Mouse (Mus musculus): Measurements from ENCODE around the gene Atic. TPM values are rescaled to one million over a fixed set of nuclear protein-coding genes. Genes with fewer than 3 reads are reported as not detected.

Atic gene
- total RNA-seq (2015; ENCODE audit: low replicate concordance), result 11.7 and 16.6 TPM in 2 replicates
- 8.2 and 11.3 TPM in 2 replicates for total RNA-seq (2017; ENCODE audit: low replicate concordance)

- peak; percentile 98 for ATAC-seq (replicated peaks; ENCODE audit: low FRiP score, poor library complexity, severe bottlenecking)
Measured at GRCm38 (mm10) chr1:71556688-71557612, at the start of gene Atic. Gene Atic, plus strand, starts transcription at chr1:71557150.

DNA sequence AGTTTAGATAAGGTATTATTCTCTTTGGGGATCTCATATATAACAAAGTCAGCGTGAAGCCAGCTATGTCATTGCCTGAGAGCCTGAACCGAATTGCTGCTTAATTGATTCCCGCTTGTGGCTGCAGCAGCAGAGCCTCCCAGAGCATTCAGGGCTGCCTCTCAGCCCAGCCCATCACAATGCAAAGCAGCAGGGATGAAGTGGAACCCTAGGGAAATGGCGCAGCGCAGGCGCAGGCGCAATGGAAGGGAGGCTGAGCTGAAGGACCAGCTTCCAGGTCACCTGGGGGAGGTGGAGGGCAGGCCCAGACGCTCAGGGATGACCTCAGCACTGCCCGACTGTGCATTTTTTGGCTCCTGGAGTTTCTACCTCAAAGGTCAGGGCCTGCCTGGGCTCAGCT lies 49.7 kb upstream of the Atic start:
- ATAC-seq (replicated peaks; ENCODE audit: low FRiP score, poor library complexity, severe bottlenecking), result no peak

- ATAC-seq (replicated peaks; ENCODE audit: low FRiP score, poor library complexity, severe bottlenecking), result no peak
Measured at GRCm38 (mm10) chr1:71515041-71515440, 41.9 kb upstream of the Atic start.

GRCm38 (mm10) chr1:71528808-71529648 lies 27.9 kb upstream of the Atic start:
- no peak for ATAC-seq (replicated peaks; ENCODE audit: low FRiP score, poor library complexity, severe bottlenecking)

GRCm38 (mm10) chr1:71530779-71531178 lies 26.2 kb upstream of the Atic start:
- no peak for ATAC-seq (replicated peaks; ENCODE audit: low FRiP score, poor library complexity, severe bottlenecking)

DNA sequence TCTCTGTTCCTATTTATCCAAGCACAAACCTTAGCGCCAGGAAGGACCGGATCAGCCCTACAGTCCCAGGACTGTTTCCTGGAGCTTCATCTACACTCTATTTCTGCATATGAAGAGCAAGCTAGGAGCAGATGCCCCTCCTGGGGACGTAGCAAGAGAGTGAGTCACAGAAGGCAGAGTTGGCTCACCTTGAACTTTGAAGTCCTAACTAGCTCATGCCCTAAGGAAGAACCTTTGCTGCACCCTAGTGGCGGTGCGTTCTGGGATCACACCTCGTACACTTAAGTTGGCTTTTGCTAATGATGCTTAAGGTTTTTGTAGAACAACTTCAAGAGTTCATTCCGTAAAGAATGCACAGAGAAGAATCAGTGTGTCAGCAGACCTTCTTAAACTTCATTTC lies 25.3 kb upstream of the Atic start:
- no peak for ATAC-seq (replicated peaks; ENCODE audit: low FRiP score, poor library complexity, severe bottlenecking)

DNA sequence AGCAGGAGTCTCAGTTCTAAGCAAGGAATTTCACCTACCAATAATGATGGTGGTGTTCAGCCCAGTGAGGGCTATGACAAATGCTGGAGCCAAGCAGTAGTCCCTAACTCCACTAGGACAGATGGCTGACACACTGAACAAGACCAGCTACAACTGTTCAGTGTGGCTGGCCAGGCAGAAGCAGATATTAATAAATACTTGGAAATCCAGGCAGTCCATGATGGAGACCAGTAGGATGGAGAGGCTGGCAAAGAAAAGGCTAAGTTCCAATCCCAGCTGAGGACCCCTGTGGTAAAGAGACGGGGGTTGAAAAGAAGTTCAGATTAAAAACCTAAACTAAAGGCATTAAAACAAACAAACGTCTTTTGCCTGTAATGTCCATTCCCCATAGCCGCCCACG lies 17.3 kb upstream of the Atic start:
- ATAC-seq (replicated peaks; ENCODE audit: low FRiP score, poor library complexity, severe bottlenecking), result no peak

DNA sequence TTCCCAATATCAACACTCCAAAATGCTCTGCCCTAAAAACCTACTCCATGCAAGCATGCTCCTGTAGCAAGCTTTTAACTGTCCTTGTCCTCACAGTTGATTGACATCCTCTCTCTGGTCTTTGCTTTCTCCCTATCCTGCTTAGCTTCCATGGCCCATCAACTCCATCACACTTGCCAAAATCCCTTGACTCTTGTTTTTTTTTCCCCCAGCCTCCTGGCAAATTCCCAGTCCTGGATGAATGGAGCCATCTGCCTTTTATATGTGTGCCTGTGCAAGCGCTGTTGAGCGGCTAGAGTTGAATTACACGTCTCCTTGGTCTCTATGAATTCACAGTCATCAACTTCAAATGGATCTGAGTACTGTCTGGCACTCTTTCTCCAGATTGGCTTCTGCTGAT lies 16.5 kb upstream of the Atic start:
- no peak for ATAC-seq (replicated peaks; ENCODE audit: low FRiP score, poor library complexity, severe bottlenecking)

GRCm38 (mm10) chr1:71550626-71551195 lies 6.2 kb upstream of the Atic start:
- ATAC-seq (replicated peaks; ENCODE audit: low FRiP score, poor library complexity, severe bottlenecking), result no peak

GRCm38 (mm10) chr1:71560626-71561025 lies 3.7 kb downstream of the Atic start:
- no peak for ATAC-seq (replicated peaks; ENCODE audit: low FRiP score, poor library complexity, severe bottlenecking)

GRCm38 (mm10) chr1:71564291-71564690 lies 7.3 kb downstream of the Atic start:
- ATAC-seq (replicated peaks; ENCODE audit: low FRiP score, poor library complexity, severe bottlenecking), result no peak

DNA sequence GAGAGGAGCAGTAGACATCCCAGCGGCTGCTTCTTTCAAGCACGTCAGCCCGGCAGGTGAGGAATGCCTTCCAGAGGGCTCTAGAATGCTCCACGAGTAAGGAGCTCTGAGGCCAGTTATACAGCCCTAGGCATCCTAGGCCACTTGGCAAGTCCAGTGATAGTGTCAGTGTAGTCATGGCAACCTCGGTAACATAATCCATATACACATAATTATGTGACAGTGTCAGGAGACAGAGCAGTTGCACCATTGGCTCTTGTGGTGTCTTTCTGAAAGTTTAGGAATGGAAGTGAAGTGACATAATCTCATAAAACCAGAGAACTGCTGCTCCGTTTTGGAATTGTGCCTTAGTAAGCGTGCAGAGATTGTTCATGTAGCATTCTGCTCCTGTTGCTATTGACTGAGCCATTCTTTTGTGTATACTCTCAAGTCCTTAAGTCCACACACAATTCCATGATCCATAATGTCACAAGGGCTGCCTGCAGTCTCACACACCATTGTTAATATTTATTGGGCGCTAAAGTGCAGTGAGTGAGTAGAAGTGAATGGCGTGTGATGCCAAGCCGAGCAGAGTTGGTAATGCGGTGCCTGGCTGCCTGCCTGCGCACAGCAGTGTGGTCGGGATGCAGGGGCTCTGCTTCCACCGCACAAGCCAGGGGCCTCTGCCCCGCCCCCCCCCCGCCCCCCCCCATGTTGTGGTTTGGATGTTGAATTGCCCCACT lies 11.1 kb downstream of the Atic start:
- no peak for ATAC-seq (replicated peaks; ENCODE audit: low FRiP score, poor library complexity, severe bottlenecking)

- no peak for ATAC-seq (replicated peaks; ENCODE audit: low FRiP score, poor library complexity, severe bottlenecking)
Measured at GRCm38 (mm10) chr1:71570116-71570515, 13.2 kb downstream of the Atic start.

DNA sequence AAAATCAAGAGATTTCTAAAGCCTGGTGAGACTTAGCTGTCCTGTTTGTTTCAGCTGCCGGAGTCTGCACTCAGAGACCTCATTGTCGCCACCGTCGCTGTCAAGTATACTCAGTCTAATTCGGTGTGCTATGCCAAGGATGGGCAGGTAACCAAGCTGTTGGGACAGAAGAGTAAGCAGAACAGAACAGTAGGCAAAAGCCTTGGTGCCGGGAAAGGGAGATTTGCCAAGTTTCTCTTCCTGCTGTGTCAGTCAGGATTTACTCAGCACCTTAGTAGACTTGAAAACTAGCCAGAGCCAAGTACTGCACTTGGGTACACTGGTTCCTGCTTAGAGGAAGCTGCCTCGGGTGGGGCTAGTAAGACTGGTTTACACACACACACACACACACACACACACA lies 19.0 kb downstream of the Atic start:
- ATAC-seq (replicated peaks; ENCODE audit: low FRiP score, poor library complexity, severe bottlenecking), result no peak

DNA sequence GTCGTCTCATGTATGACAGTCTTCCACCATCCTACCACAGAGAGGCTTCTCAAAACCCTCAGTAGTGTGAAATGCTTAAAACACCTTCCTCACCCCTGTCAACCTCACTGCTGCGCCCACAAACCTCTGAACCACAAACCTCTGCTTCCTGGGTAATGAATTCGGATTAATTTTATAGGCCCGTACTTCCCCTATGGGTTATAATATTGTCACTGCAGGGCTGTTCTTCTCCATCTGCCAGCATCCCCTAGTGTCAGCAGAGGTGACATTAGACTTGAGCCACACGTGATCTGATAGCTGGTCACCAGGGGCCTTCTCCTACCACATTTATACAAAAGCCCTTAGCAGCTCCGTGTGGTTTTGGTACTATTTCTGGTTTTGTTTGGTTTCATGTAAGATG lies 19.9 kb downstream of the Atic start:
- no peak for ATAC-seq (replicated peaks; ENCODE audit: low FRiP score, poor library complexity, severe bottlenecking)

- no peak for ATAC-seq (replicated peaks; ENCODE audit: low FRiP score, poor library complexity, severe bottlenecking)
Measured at GRCm38 (mm10) chr1:71579526-71579925, 22.6 kb downstream of the Atic start.

DNA sequence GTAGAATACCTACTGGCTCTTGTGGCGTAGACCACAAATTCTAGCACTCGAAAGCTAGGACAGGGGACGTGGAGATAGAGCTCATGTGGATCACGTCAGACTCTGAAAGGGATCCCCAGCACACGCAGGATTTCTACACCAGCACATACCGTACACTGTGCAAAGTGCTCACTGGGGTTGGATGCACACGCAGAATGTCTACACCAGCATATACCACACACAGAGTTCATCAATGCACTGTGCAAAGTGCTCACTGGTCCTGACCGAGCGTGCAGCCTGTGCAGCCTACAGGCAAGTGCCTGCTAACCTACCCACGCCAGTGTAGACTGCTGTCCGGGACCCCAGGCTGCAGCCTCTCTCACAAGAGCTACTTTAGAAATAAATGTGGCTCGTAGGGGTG lies 23.5 kb downstream of the Atic start:
- ATAC-seq (replicated peaks; ENCODE audit: low FRiP score, poor library complexity, severe bottlenecking), result no peak

- no peak for ATAC-seq (replicated peaks; ENCODE audit: low FRiP score, poor library complexity, severe bottlenecking)
Measured at GRCm38 (mm10) chr1:71583302-71583701, 26.4 kb downstream of the Atic start.

DNA sequence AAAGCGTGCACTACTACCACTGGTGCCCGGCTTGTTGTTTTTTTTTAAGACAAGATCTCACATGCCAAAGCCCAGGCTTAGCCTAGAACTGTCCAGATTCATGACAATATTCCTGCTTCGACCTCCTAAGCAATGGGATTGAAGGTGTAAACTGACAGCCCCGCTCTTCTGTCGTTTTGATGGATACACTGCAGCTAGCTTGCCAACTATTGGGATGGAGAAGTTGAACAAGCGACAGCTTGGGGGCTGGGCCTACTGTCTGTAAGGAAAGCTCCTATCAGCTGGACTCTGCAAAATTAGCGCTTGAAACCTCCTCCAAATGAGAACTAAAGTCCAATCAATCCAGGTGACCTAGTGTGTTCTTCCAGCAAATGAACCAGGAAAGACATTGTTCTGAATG lies 26.9 kb downstream of the Atic start:
- no peak for ATAC-seq (replicated peaks; ENCODE audit: low FRiP score, poor library complexity, severe bottlenecking)

DNA sequence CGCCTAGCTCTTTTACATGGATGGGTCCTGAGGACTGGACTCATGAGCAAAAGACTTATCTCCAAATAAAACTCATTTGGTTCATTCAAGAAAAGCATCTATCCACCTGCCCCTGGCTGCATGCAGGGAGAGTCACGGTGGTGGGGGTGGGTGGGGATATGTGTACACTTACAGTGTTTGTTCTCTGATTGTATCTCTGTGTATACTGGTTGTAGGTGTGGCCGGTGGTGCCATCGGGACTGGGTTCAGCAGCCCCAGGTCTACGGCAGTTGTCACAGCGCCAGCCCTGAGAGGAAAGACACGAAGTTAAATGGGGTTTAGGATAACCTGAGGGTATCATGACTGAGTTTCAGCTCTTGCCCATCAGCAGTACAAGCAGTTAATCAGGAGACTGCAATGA lies 29.7 kb downstream of the Atic start:
- no peak for ATAC-seq (replicated peaks; ENCODE audit: low FRiP score, poor library complexity, severe bottlenecking)

Data from erythroid progenitor cell, adult 5-6 weeks (primary cell).